Mouse (Mus musculus): ENCODE results near the gene Col1a2. TPM values are rescaled to one million over a fixed set of nuclear protein-coding genes. Genes with fewer than 3 reads are reported as not detected.

Gene Col1a2
- total and polyA plus RNA-seq, 2 experiments from 2014 or later: 83.8 to 127 TPM

DNA sequence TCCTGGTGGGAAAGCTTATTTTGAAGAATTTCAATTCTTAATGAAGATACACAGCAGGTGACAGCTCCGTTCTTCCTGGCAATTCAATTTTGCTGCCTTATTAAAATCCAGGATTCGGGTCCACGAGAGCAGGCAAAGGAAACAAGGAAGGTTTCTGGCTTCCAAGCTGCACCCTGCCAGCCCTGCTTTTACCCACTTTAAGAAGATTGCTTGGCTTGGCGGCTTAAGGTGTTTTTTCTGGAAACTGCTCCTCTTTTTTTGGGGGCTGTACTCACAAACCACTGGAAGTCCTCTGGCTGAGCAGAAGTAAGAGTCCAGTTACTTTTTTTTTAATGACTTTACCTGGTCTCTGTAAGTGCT is 21.1 kb upstream of the Col1a2 start:
- WGBS: 51% methylated on average over 4 of the region's 4 CpGs
- Histone ChIP-seq H3K9ac (replicated peaks; ENCODE audit: low read length) (no peak overlapping the region), H3K9me3 (ENCODE audit: low read length) (no peaks in the 10 kb centered on the region), H3K27me3 (ENCODE audit: insufficient read depth, low read length) (no peaks in the 10 kb centered on the region), H3K27ac (no peak overlapping the region), H3K36me3 (ENCODE audit: insufficient read depth, low read length) (no peaks in the 10 kb centered on the region), H3K4me2 (ENCODE audit: low read depth, low read length) (no peak overlapping the region), H3K4me1 (ENCODE audit: insufficient read depth, low read length) (no peaks in the 10 kb centered on the region), H3K4me3 (ENCODE audit: low read length) (no peak overlapping the region)
- DNase-seq (ENCODE audit: low spot score): no peak
- no peak for ATAC-seq
- TF ChIP-seq CTCF (IDR thresholded peaks at IDR 0.05; ENCODE audit: low read depth): no peak

DNA sequence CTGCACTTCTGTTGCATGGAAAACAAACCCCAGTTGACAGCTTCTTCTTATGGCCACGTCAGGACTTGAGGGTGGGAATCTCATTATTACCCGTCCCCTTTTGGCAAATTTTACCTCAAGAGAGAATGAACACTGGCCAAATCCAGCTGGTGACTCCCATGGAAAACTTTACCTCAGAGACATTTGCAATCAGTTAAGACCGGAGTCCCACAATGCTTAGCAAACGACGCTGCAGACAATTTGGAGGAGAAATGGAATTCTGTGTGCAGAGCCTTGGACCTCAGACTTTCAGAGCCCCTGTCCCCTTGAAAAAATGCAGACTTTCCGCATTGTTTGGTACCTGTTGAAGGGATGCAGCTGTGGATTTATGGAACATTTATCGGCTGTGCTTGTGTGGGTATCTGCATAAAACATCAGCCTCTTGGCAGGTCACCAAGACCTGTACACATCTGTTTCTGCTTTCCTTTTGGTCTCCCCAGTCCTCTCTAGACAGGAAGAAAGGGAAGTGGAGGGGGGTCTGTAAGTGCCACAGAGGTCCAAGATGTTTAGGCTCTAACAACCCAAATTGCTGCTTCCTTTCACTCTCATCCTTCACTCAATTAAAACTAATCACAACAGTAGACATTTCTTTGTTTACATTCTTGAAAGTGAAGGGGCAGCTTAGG is 20.5 kb upstream of the Col1a2 start:
- DNase-seq (ENCODE audit: low spot score) (no peak), ATAC-seq (no peak)
- H3K9ac ChIP-seq (replicated peaks; ENCODE audit: low read length): no peak overlapping the region
- H3K36me3 ChIP-seq (ENCODE audit: insufficient read depth, low read length): no peaks in the 10 kb centered on the region
- no peak overlapping the region for H3K27ac ChIP-seq
- TF ChIP-seq CTCF (IDR thresholded peaks at IDR 0.05; ENCODE audit: low read depth): no peak
- 63% methylated on average over 7 of the region's 7 CpGs for WGBS
- no peaks in the 10 kb centered on the region for H3K9me3 ChIP-seq (ENCODE audit: low read length)
- no peaks in the 10 kb centered on the region for H3K27me3 ChIP-seq (ENCODE audit: insufficient read depth, low read length)
- H3K4me3 ChIP-seq (ENCODE audit: low read length): no peak overlapping the region
- H3K4me2 ChIP-seq (ENCODE audit: low read depth, low read length): no peak overlapping the region
- H3K4me1 ChIP-seq (ENCODE audit: insufficient read depth, low read length): no peaks in the 10 kb centered on the region

DNA sequence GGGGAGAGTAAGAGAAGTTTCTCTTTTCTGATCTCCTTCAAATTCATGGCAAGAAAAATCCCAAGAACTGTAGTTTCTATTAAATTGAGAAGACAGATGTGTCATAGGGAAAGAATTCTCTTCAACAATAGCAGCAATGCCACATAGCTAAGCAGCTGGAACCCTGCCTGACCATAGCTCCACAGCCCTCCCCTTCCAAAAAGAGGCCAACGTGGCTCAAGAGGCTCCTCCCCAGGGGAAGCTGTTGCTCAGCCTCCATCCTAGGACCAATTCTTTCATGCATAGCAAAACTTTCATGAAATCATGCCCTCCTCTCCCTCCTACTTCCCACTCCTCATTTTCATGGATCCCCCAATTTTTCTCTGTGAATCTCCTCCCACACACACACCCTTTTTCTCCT is 16.3 kb upstream of the Col1a2 start:
- DNase-seq (ENCODE audit: low spot score): peak; percentile 26
- Histone ChIP-seq H3K4me3 (ENCODE audit: low read length) (no peak overlapping the region), H3K27ac (no peak overlapping the region), H3K9me3 (ENCODE audit: low read length) (no peaks in the 10 kb centered on the region), H3K27me3 (ENCODE audit: insufficient read depth, low read length) (no peaks in the 10 kb centered on the region), H3K36me3 (ENCODE audit: insufficient read depth, low read length) (no peaks in the 10 kb centered on the region), H3K9ac (replicated peaks; ENCODE audit: low read length) (no peak overlapping the region), H3K4me2 (ENCODE audit: low read depth, low read length) (no peak overlapping the region), H3K4me1 (ENCODE audit: insufficient read depth, low read length) (no peaks in the 10 kb centered on the region)
- 0% methylated on average over 1 of the region's 1 CpGs for WGBS
- TF ChIP-seq CTCF (IDR thresholded peaks at IDR 0.05; ENCODE audit: low read depth): no peak
- ATAC-seq: no peak

DNA sequence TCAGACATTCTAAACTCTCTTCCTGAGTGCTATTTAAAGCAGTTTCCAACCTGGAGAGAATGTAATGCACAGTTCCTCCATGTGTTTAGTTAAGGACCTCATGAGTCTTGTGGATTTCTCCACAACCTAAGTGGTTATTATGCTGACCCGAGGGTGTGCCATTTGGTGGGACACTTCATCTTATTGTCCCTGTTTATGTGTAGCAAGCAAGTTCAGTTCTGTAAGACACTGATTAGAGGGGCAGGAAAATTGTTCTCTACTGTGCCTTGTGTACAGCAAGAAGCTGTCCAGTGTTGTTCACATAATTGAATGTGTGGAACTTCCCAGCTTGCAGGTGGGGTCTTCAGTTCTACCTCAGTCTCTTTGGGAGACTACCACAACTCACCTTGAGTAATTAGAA is 15.6 kb upstream of the Col1a2 start:
- Histone ChIP-seq H3K27me3 (ENCODE audit: insufficient read depth, low read length) (no peaks in the 10 kb centered on the region), H3K4me3 (ENCODE audit: low read length) (no peak overlapping the region), H3K4me1 (ENCODE audit: insufficient read depth, low read length) (no peaks in the 10 kb centered on the region), H3K9ac (replicated peaks; ENCODE audit: low read length) (no peak overlapping the region), H3K36me3 (ENCODE audit: insufficient read depth, low read length) (no peaks in the 10 kb centered on the region), H3K4me2 (ENCODE audit: low read depth, low read length) (no peak overlapping the region), H3K27ac (0 out of 2 replicates have a peak overlapping the region, but pooled peaks have one; percentile 8), H3K9me3 (ENCODE audit: low read length) (no peaks in the 10 kb centered on the region)
- DNase-seq (ENCODE audit: low spot score) (no peak), ATAC-seq (no peak)
- 59% methylated on average over 1 of the region's 1 CpGs for WGBS
- TF ChIP-seq CTCF (IDR thresholded peaks at IDR 0.05; ENCODE audit: low read depth): no peak

DNA sequence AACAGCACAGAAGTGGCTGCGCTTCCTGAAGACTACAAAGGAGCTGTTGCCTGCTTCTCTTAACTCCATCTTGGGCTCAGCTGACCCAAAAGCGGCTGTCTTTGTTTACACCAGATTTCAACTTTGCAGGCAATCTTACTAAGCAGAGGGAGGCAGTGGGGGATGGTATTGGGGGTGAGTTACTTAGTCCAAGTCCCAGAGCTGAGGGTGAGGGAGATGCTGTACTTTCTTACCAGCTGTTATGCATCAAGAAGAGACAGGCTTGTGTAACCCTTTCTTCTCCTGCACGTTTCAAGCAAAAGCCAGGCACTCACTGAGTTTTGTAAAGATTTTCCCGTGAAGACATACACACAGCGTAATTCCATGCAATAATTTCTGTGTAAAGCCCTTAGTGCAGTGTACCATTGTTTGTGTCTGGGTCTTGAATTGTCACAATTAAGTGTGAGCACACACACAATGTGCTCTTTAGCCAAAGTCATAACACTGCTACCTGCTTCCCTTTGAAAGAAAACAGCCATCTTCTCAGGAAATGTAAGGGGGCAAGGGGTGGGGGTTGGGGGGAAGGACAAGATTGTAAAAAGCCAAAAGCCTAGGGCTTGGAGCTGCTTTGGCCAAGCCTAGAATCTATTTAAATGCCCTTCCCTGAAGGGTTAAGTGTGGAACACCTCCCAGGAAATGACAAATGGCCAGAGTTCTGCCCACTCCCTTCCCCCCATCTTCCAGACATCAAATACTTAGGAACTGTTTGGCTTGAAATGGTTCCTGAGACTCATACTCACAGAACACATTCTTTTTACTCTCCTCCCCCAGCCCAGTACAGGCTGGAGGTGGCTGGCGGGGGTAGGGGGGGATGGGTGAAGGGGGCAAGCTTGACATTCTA is 15.0 kb upstream of the Col1a2 start:
- Histone ChIP-seq H3K36me3 (ENCODE audit: insufficient read depth, low read length) (no peaks in the 10 kb centered on the region), H3K9ac (replicated peaks; ENCODE audit: low read length) (no peak overlapping the region), H3K4me1 (ENCODE audit: insufficient read depth, low read length) (no peaks in the 10 kb centered on the region), H3K4me2 (ENCODE audit: low read depth, low read length) (no peak overlapping the region), H3K9me3 (ENCODE audit: low read length) (no peaks in the 10 kb centered on the region), H3K27ac (0 out of 2 replicates have a peak overlapping the region, but pooled peaks have one; percentile 8), H3K27me3 (ENCODE audit: insufficient read depth, low read length) (no peaks in the 10 kb centered on the region), H3K4me3 (ENCODE audit: low read length) (no peak overlapping the region)
- DNase-seq (ENCODE audit: low spot score) (peak; percentile 39), ATAC-seq (no peak)
- TF ChIP-seq CTCF (IDR thresholded peaks at IDR 0.05; ENCODE audit: low read depth): no peak
- WGBS: 51% methylated on average over 6 of the region's 6 CpGs

DNA sequence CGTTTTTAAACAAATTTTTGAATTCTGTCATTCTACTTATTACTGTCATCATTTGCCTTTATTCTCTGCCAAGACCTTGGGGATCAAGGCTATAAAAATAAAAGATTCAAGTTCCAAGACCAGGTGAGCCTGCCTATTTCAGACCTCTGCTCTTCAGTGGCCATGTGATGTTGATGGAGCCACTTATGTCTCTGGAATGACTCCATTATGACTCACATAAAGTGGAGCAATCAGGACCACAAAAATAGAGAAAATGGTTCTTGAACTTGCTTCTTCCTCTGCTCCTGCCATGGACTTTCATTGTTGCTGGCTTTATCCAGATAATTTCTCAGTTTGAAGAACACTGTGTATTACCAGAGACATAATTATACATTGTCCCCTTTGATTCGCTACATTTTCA is 10.9 kb upstream of the Col1a2 start:
- no peaks in the 10 kb centered on the region for H3K27me3 ChIP-seq (ENCODE audit: insufficient read depth, low read length)
- no peak overlapping the region for H3K27ac ChIP-seq
- no peaks in the 10 kb centered on the region for H3K9me3 ChIP-seq (ENCODE audit: low read length)

DNA sequence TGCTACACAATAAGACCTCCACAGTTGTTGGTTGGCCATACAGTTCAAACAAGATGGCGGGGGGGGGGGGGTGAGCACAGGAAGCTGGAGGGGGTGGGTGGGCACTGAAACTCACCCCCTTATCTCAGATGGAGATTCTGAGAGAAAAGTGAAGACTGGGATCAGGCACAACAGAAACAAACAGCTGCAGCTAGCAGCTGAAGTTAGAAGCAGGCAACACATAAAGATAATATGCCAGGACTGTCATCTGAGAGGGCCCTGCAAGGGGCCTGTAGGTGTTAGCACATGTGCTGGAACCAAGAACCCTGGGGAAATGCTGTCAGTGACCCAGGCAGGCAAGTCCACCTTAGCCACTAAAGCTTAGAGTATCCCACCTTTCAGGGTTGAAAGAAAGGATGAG is 8.2 kb upstream of the Col1a2 start:
- no peaks in the 10 kb centered on the region for H3K9me3 ChIP-seq (ENCODE audit: low read length)
- H3K27ac ChIP-seq: no peak overlapping the region
- H3K9ac ChIP-seq (replicated peaks; ENCODE audit: low read length): no peak overlapping the region
- H3K4me1 ChIP-seq (ENCODE audit: insufficient read depth, low read length): no peaks in the 10 kb centered on the region
- H3K27me3 ChIP-seq (ENCODE audit: insufficient read depth, low read length): no peaks in the 10 kb centered on the region
- no peak for TF ChIP-seq CTCF (IDR thresholded peaks at IDR 0.05; ENCODE audit: low read depth)
- no peaks in the 10 kb centered on the region for H3K36me3 ChIP-seq (ENCODE audit: insufficient read depth, low read length)
- WGBS: 89% methylated on average over 1 of the region's 1 CpGs
- no peak overlapping the region for H3K4me2 ChIP-seq (ENCODE audit: low read depth, low read length)
- ATAC-seq (no peak), DNase-seq (ENCODE audit: low spot score) (no peak)
- no peak overlapping the region for H3K4me3 ChIP-seq (ENCODE audit: low read length)

More for the DNA sequence above, 10.9 kb upstream of the Col1a2 start:
- H3K4me3 ChIP-seq (ENCODE audit: low read length): no peak overlapping the region
- no peak for TF ChIP-seq CTCF (IDR thresholded peaks at IDR 0.05; ENCODE audit: low read depth)
- no peaks in the 10 kb centered on the region for H3K4me1 ChIP-seq (ENCODE audit: insufficient read depth, low read length)
- H3K4me2 ChIP-seq (ENCODE audit: low read depth, low read length): no peak overlapping the region
- H3K36me3 ChIP-seq (ENCODE audit: insufficient read depth, low read length): no peaks in the 10 kb centered on the region
- no peak for ATAC-seq
- no peak for DNase-seq (ENCODE audit: low spot score)
- H3K9ac ChIP-seq (replicated peaks; ENCODE audit: low read length): no peak overlapping the region
- 82% methylated on average over 2 of the region's 2 CpGs for WGBS

Measured in hindbrain, postnatal 0 days (tissue).